Mouse (Mus musculus) hindbrain, embryonic 10.5 days (tissue): ENCODE data around the gene Camta1. TPM values are rescaled to one million over a fixed set of nuclear protein-coding genes. Genes with fewer than 3 reads are reported as not detected.

ENCODE experiments used
- DNase-seq: peaks from one replicate; pipeline ENCODE4 v3.0.0-alpha.2; 2017; ENCODE audit warnings: low spot score
- H3K27ac ChIP-seq: fragments of 300-500 bp; sonication (generic); 2 replicates; pipeline ENCODE4 v1.5.1; 2016; ENCODE audit warnings: mild to moderate bottlenecking, moderate library complexity
- H3K27me3 ChIP-seq: fragments of 300-500 bp; sonication (generic); 2 replicates; pipeline ENCODE4 v1.6.1; 2016; ENCODE audit warnings: mild to moderate bottlenecking; ENCODE audit not compliant: poor library complexity, insufficient read depth, severe bottlenecking
- H3K36me3 ChIP-seq: fragments of 300-500 bp; sonication (generic); 2 replicates; pipeline ENCODE4 v1.6.1; 2016; ENCODE audit warnings: mild to moderate bottlenecking, moderate library complexity
- H3K4me1 ChIP-seq: fragments of 300-500 bp; sonication (generic); replicated peaks from 2 replicates; pipeline ENCODE4 v1.6.1; 2016; ENCODE audit warnings: mild to moderate bottlenecking
- H3K4me3 ChIP-seq: fragments of 300-500 bp; sonication (generic); 2 replicates; pipeline ENCODE4 v1.5.1; 2016; ENCODE audit warnings: mild to moderate bottlenecking, moderate library complexity
- H3K9me3 ChIP-seq: fragments of 300-500 bp; sonication (generic); 2 replicates; pipeline ENCODE4 v1.6.1; 2016; ENCODE audit warnings: mild to moderate bottlenecking, moderate library complexity
- WGBS: fragments of 180-500 bp; shearing (Covaris S2); methylation state at CpG from one replicate; pipeline ENCODE4 v1.1.7; 2016; 5-methylcytosine and 5-hydroxymethylcytosine counted together
- polyA plus RNA-seq: library from polyadenylated mRNA; unstranded; fragments of >200 nt; fragmentation: Nextera tagmentation; extraction: Ambion mirVana; gene quantifications from 2 replicates; pipeline ENCODE4 v1.2.1, GENCODE M21; 2016

The Camta1 gene
- polyA plus RNA-seq, 1 experiment from 2014 or later: 140 TPM

GRCm38 (mm10) chr4:151344811-151345210 lies 516.9 kb downstream of the Camta1 start:
- Histone ChIP-seq H3K4me1 (peaks cover 21% of the 10 kb centered on the region), H3K36me3 (no peaks in the 10 kb centered on the region), H3K4me3 (no peak overlapping the region), H3K27ac (no peak overlapping the region), H3K9me3 (no peaks in the 10 kb centered on the region), H3K27me3 (0 out of 2 replicates have a peak, but pooled peaks cover 5% of the 10 kb centered on the region)
- peak; percentile 20 for DNase-seq
- WGBS: 59% methylated on average over 10 of the region's 10 CpGs

GRCm38 (mm10) chr4:151339421-151339820 lies 522.3 kb downstream of the Camta1 start:
- 0 out of 2 replicates have a peak, but pooled peaks cover 3% of the 10 kb centered on the region for H3K27me3 ChIP-seq
- H3K4me3 ChIP-seq: no peak overlapping the region
- DNase-seq: no peak
- H3K36me3 ChIP-seq: no peaks in the 10 kb centered on the region
- no peak overlapping the region for H3K27ac ChIP-seq
- no peaks in the 10 kb centered on the region for H3K9me3 ChIP-seq
- WGBS: 87% methylated on average over 7 of the region's 7 CpGs
- H3K4me1 ChIP-seq: peaks cover 18% of the 10 kb centered on the region

- H3K27ac ChIP-seq: no peak overlapping the region
- 88% methylated on average over 7 of the region's 7 CpGs for WGBS
Observed at GRCm38 (mm10) chr4:151338931-151339330, 522.7 kb downstream of the Camta1 start.

GRCm38 (mm10) chr4:151337543-151337942 lies 524.1 kb downstream of the Camta1 start:
- Histone ChIP-seq H3K27ac (no peak overlapping the region), H3K4me1 (peaks cover 20% of the 10 kb centered on the region), H3K9me3 (no peaks in the 10 kb centered on the region), H3K4me3 (no peak overlapping the region), H3K36me3 (no peaks in the 10 kb centered on the region), H3K27me3 (0 out of 2 replicates have a peak, but pooled peaks cover 3% of the 10 kb centered on the region)
- WGBS: 25% methylated on average over 11 of the region's 11 CpGs
- DNase-seq: no peak

More at GRCm38 (mm10) chr4:151338931-151339330, 522.7 kb downstream of the Camta1 start:
- Histone ChIP-seq H3K27me3 (0 out of 2 replicates have a peak, but pooled peaks cover 3% of the 10 kb centered on the region), H3K4me3 (no peak overlapping the region), H3K9me3 (no peaks in the 10 kb centered on the region), H3K36me3 (no peaks in the 10 kb centered on the region), H3K4me1 (peaks cover 16% of the 10 kb centered on the region)
- DNase-seq: no peak

GRCm38 (mm10) chr4:151336413-151336812 lies 525.3 kb downstream of the Camta1 start:
- peaks cover 28% of the 10 kb centered on the region for H3K4me1 ChIP-seq
- 0 out of 2 replicates have a peak, but pooled peaks cover 3% of the 10 kb centered on the region for H3K27me3 ChIP-seq
- no peak for DNase-seq
- WGBS: 88% methylated on average over 13 of the region's 13 CpGs
- H3K4me3 ChIP-seq: no peak overlapping the region
- H3K9me3 ChIP-seq: no peaks in the 10 kb centered on the region
- no peaks in the 10 kb centered on the region for H3K36me3 ChIP-seq
- H3K27ac ChIP-seq: no peak overlapping the region

GRCm38 (mm10) chr4:151334951-151335742 lies 526.5 kb downstream of the Camta1 start:
- WGBS: 48% methylated on average over 23 of the region's 23 CpGs
- peak; percentile 55 for DNase-seq

GRCm38 (mm10) chr4:151332074-151332849 lies 529.4 kb downstream of the Camta1 start:
- H3K27me3 ChIP-seq: 0 out of 2 replicates have a peak, but pooled peaks cover 3% of the 10 kb centered on the region
- H3K4me1 ChIP-seq: peaks cover 19% of the 10 kb centered on the region
- peak overlapping the region; percentile 26 for H3K27ac ChIP-seq
- 83% methylated on average over 19 of the region's 19 CpGs for WGBS
- no peak for DNase-seq
- H3K36me3 ChIP-seq: no peaks in the 10 kb centered on the region
- H3K4me3 ChIP-seq: no peak overlapping the region
- H3K9me3 ChIP-seq: no peaks in the 10 kb centered on the region

More at GRCm38 (mm10) chr4:151334951-151335742, 526.5 kb downstream of the Camta1 start:
- peaks cover 28% of the 10 kb centered on the region for H3K4me1 ChIP-seq
- H3K36me3 ChIP-seq: no peaks in the 10 kb centered on the region
- no peak overlapping the region for H3K27ac ChIP-seq
- no peak overlapping the region for H3K4me3 ChIP-seq
- H3K27me3 ChIP-seq: 0 out of 2 replicates have a peak, but pooled peaks cover 3% of the 10 kb centered on the region
- H3K9me3 ChIP-seq: no peaks in the 10 kb centered on the region

GRCm38 (mm10) chr4:151330983-151331382 lies 530.7 kb downstream of the Camta1 start:
- Histone ChIP-seq H3K36me3 (no peaks in the 10 kb centered on the region), H3K9me3 (no peaks in the 10 kb centered on the region), H3K27me3 (no peaks in the 10 kb centered on the region), H3K27ac (no peak overlapping the region), H3K4me1 (peaks cover 15% of the 10 kb centered on the region), H3K4me3 (no peak overlapping the region)
- WGBS: 68% methylated on average over 8 of the region's 8 CpGs
- no peak for DNase-seq

- H3K4me3 ChIP-seq: no peak overlapping the region
- H3K4me1 ChIP-seq: peaks cover 12% of the 10 kb centered on the region
- H3K36me3 ChIP-seq: no peaks in the 10 kb centered on the region
- DNase-seq: no peak
- WGBS: 80% methylated on average over 6 of the region's 6 CpGs
- no peaks in the 10 kb centered on the region for H3K9me3 ChIP-seq
- H3K27me3 ChIP-seq: no peaks in the 10 kb centered on the region
- no peak overlapping the region for H3K27ac ChIP-seq
Observed at GRCm38 (mm10) chr4:151328071-151328470, 533.6 kb downstream of the Camta1 start.

- no peak for DNase-seq
- no peaks in the 10 kb centered on the region for H3K27me3 ChIP-seq
- WGBS: 92% methylated on average over 8 of the region's 8 CpGs
- H3K27ac ChIP-seq: no peak overlapping the region
- peaks cover 4% of the 10 kb centered on the region; the same call in 1 of the 2 replicates for H3K4me1 ChIP-seq
- H3K4me3 ChIP-seq: no peak overlapping the region
- H3K36me3 ChIP-seq: no peaks in the 10 kb centered on the region
- H3K9me3 ChIP-seq: no peaks in the 10 kb centered on the region
Observed at GRCm38 (mm10) chr4:151326971-151327686, 534.5 kb downstream of the Camta1 start.

- no peak for DNase-seq
- H3K36me3 ChIP-seq: no peaks in the 10 kb centered on the region
- WGBS: 88% methylated on average over 10 of the region's 10 CpGs
- H3K9me3 ChIP-seq: no peaks in the 10 kb centered on the region
- no peak overlapping the region for H3K27ac ChIP-seq
- H3K27me3 ChIP-seq: no peaks in the 10 kb centered on the region
- H3K4me1 ChIP-seq: no peaks in the 10 kb centered on the region
- H3K4me3 ChIP-seq: no peak overlapping the region
Observed at GRCm38 (mm10) chr4:151316428-151316827, 545.2 kb downstream of the Camta1 start.

- WGBS: 86% methylated on average over 10 of the region's 10 CpGs
Observed at GRCm38 (mm10) chr4:151315726-151316125, 546.0 kb downstream of the Camta1 start.

More at GRCm38 (mm10) chr4:151315726-151316125, 546.0 kb downstream of the Camta1 start:
- DNase-seq: no peak
- no peaks in the 10 kb centered on the region for H3K36me3 ChIP-seq
- H3K27ac ChIP-seq: no peak overlapping the region
- H3K27me3 ChIP-seq: no peaks in the 10 kb centered on the region
- no peak overlapping the region for H3K4me3 ChIP-seq
- peaks cover 3% of the 10 kb centered on the region for H3K4me1 ChIP-seq
- H3K9me3 ChIP-seq: no peaks in the 10 kb centered on the region
